Comparison of ENCODE assay signal across 23 mouse cellular contexts in genomic region chr5:26888080-26888479, GRCm38 (mm10).
DNase-seq lines count a peak whose midpoint lies in the region; ATAC-seq and TF ChIP-seq lines count a peak whose summit lies in the region.
"Had no signal": no experiment of that assay in that cellular context is flagged by ENCODE, and none has a peak within 500 bp of the region (broad histone marks: within the 10 kb centered on the region; RNA-seq: fewer than 3 reads in every experiment).

No protein-coding gene starts in this region.

- WGBS in forebrain, embryonic 16.5 days: 54% methylated on average over 4 of the region's 4 CpGs
- 66% methylated on average over 4 of the region's 4 CpGs for WGBS in forebrain, embryonic 12.5 days
- WGBS in forebrain, postnatal 0 days: 48% methylated on average over 4 of the region's 4 CpGs
- WGBS in forebrain, embryonic 10.5 days: 87% methylated on average over 4 of the region's 4 CpGs

- no peak overlapping the region for H3K4me2 ChIP-seq in forebrain, embryonic 16.5 days (ENCODE audit: low read length)
- no peak overlapping the region for H3K4me2 ChIP-seq in forebrain, embryonic 12.5 days
- no peak overlapping the region for H3K4me2 ChIP-seq in forebrain, postnatal 0 days (ENCODE audit: low read depth)

- no peaks in the 10 kb centered on the region for H3K27me3 ChIP-seq in forebrain, embryonic 16.5 days (replicated peaks; ENCODE audit: control insufficient read depth, insufficient read depth, low read length)
- H3K27me3 ChIP-seq in forebrain, embryonic 12.5 days: no peaks in the 10 kb centered on the region
- H3K27me3 ChIP-seq in forebrain, postnatal 0 days (ENCODE audit: insufficient read depth, low read length): no peaks in the 10 kb centered on the region
- H3K27me3 ChIP-seq in forebrain, embryonic 10.5 days (ENCODE audit: poor library complexity, severe bottlenecking): no peaks in the 10 kb centered on the region
- H3K27me3 ChIP-seq: CH12.LX, Patski had no signal

- no peak overlapping the region for H3K4me3 ChIP-seq in forebrain, embryonic 16.5 days (replicated peaks; ENCODE audit: low read length)
- H3K4me3 ChIP-seq in forebrain, embryonic 12.5 days (replicated peaks): no peak overlapping the region
- no peak overlapping the region for H3K4me3 ChIP-seq in forebrain, postnatal 0 days (ENCODE audit: low read depth, low read length)
- H3K4me3 ChIP-seq in forebrain, embryonic 10.5 days: no peak overlapping the region

- peak; percentile 63 for ATAC-seq in forebrain, embryonic 16.5 days
- no peak for ATAC-seq in forebrain, embryonic 12.5 days (ENCODE audit: low FRiP score)
- ATAC-seq in forebrain, postnatal 0 days: peak; percentile 51; the same call in 1 of the 2 replicates
- ATAC-seq: activated CD4-positive, CD25-positive, alpha-beta regulatory T cell, adult 4 months; CD4-positive, CD25-positive, alpha-beta regulatory T cell, adult 4 months; Patski had no signal

- no peak for TF ChIP-seq CTCF in forebrain, postnatal 0 days (IDR thresholded peaks at IDR 0.05; ENCODE audit: low read depth)
- no peak for TF ChIP-seq CTCF in brain, embryonic 14.5 days (IDR thresholded peaks at IDR 0.05; ENCODE audit: borderline replicate concordance, extremely low read depth, insufficient read depth, insufficient read length)

- no peaks in the 10 kb centered on the region for H3K9me3 ChIP-seq in forebrain, embryonic 16.5 days (ENCODE audit: control insufficient read depth, low read length)
- H3K9me3 ChIP-seq in forebrain, embryonic 12.5 days: no peaks in the 10 kb centered on the region
- H3K9me3 ChIP-seq in forebrain, postnatal 0 days (ENCODE audit: low read length): no peaks in the 10 kb centered on the region
- H3K9me3 ChIP-seq in forebrain, embryonic 10.5 days: no peaks in the 10 kb centered on the region

- no peak overlapping the region for H3K9ac ChIP-seq in forebrain, embryonic 16.5 days (replicated peaks; ENCODE audit: low read depth, low read length)
- no peak overlapping the region for H3K9ac ChIP-seq in forebrain, embryonic 12.5 days
- H3K9ac ChIP-seq in forebrain, postnatal 0 days: no peak overlapping the region

- no peaks in the 10 kb centered on the region; the same call in 1 of the 2 replicates for H3K4me1 ChIP-seq in forebrain, embryonic 16.5 days (replicated peaks; ENCODE audit: control insufficient read depth, insufficient read depth, low read length)
- H3K4me1 ChIP-seq in forebrain, embryonic 12.5 days: peaks cover 5% of the 10 kb centered on the region; the same call in 1 of the 2 replicates
- H3K4me1 ChIP-seq in forebrain, postnatal 0 days (ENCODE audit: insufficient read depth): no peaks in the 10 kb centered on the region
- H3K4me1 ChIP-seq in forebrain, embryonic 10.5 days: no peaks in the 10 kb centered on the region; the same call in 1 of the 2 replicates

- H3K36me3 ChIP-seq in forebrain, embryonic 16.5 days (ENCODE audit: control insufficient read depth, insufficient read depth): no peaks in the 10 kb centered on the region
- no peaks in the 10 kb centered on the region for H3K36me3 ChIP-seq in forebrain, embryonic 12.5 days (replicated peaks)
- H3K36me3 ChIP-seq in forebrain, postnatal 0 days (ENCODE audit: insufficient read depth): no peaks in the 10 kb centered on the region
- H3K36me3 ChIP-seq in forebrain, embryonic 10.5 days (replicated peaks): no peaks in the 10 kb centered on the region
- H3K36me3 ChIP-seq: G1E had no signal

- H3K27ac ChIP-seq in forebrain, embryonic 16.5 days (ENCODE audit: low read length): no peak overlapping the region
- H3K27ac ChIP-seq in forebrain, embryonic 12.5 days: no peak overlapping the region
- no peak overlapping the region for H3K27ac ChIP-seq in forebrain, postnatal 0 days (ENCODE audit: low read depth, low read length)
- H3K27ac ChIP-seq in forebrain, embryonic 10.5 days: no peak overlapping the region

- no peak for DNase-seq in forebrain, postnatal 0 days
- no peak for DNase-seq in forebrain, embryonic 10.5 days (ENCODE audit: extremely low spot score, low spot score)
- peak; percentile 78 for DNase-seq in heart, adult 11 months
- no peak for DNase-seq in heart, adult 9 months (ENCODE audit: low spot score in 2 of 2)
- DNase-seq in brain, embryonic 14.5 days (ENCODE audit: low read depth): peak; percentile 20
- no peak for DNase-seq in urinary bladder, postnatal 36 days (ENCODE audit: low spot score in 2 of 2)
- DNase-seq: adrenal gland, adult 2 months; adrenal gland, adult 8-10 months; adrenal gland, postnatal 10 days; adrenal gland, postnatal 14 days; adrenal gland, postnatal 25 days; adrenal gland, postnatal 36 days; B cell, adult 2 months; cerebellum, adult 11 months; cerebellum, adult 11-12 months; cerebellum, adult 18-20 months had no signal

- no peak for TF ChIP-seq POLR2A in brain, embryonic 14.5 days (IDR thresholded peaks at IDR 0.05; ENCODE audit: borderline replicate concordance, extremely low read depth, insufficient read depth, insufficient read length, poor library complexity, severe bottlenecking)

Comparison
In these comparisons a context has a peak if more than half of its experiments do, and no peak if none do; other contexts are left out.
1. DNase-seq: peak in heart, adult 11 months (single experiment) and brain, embryonic 14.5 days (single experiment); none in forebrain, postnatal 0 days (single experiment), forebrain, embryonic 10.5 days (single experiment), heart, adult 9 months (0 of 2) and urinary bladder, postnatal 36 days (0 of 2).